Mouse (Mus musculus): ENCODE measurements around the gene Fgf8. TPM values are rescaled to one million over a fixed set of nuclear protein-coding genes. Genes with fewer than 3 reads are reported as not detected.

Fgf8 gene
- total RNA-seq, 2 experiments from 2014 or later, result not detected

DNA sequence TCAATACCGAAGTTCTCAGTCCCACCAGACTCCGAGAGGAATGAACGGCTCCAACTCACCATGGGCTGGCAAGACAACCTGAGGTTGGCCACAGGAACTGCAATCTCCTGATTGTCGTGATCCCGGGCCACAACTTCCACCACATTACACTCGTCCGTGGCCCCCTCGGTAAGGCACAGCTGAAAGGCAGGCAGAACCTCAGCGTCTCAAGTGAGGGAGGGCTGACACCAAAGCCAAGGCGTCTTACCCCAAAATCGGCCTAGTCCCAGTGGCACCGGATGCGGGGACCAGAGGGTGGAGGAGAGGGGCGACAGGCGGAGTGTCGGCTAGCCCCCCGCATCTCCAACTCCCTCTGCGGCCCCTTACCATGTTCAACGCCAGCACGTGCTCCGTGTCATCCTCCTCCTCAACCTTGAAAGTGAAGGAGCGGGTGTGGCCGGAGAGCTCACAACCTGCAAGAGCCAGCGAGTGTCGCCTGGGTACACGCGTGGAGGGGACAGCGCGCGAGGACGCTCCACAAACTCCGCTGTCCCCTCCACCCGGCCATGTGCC is 6.1 kb upstream of the Fgf8 start:
- peak in 1 of 2 experiments; percentile 32 for DNase-seq (ENCODE audit: low spot score in 2 of 2)

GRCm38 (mm10) chr19:45748206-45748605 is 5.5 kb upstream of the Fgf8 start:
- no peak for DNase-seq (ENCODE audit: low spot score in 2 of 2)

DNA sequence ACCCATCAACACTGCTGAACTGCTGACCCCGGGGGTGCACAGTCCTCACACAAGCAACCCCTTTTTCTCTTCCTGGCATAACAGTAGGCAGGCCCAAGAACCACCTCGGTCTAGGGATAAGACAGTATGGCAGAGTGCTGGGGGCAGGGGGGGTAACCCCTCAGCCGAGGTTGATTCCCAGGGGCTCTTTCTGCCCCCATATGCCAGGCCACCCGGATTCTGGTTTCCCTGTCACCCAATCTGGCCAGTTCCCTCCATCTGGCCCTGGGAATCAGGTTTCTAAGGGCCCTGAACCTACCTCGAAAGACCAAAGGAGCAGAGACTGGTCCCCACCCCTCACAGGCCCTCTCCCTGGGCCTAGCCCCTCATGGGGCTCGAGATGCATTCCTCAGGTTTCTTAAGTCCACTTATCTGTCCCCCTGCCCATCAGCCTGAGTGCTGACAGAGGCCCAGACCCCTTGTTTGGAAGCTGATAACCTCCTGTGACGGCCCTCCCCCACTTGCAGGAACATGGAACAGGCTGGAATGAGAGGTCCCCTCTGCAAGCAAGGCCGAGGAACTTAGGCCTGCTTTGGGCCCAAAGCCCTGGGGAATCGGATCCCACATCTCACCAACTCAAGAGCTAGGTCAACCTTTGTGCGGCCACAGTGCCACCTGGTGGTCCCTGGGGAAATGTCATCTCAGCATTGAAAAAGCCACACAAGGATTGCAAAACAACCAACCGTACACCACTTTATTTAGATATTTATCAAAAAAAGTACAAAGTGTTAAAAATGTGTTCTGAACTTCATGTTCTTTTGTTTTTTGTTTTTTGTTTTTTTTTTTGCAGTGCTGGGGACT is 4.5 kb upstream of the Fgf8 start:
- peak; percentile 74 to 94 for DNase-seq (ENCODE audit: low spot score in 2 of 2)

DNA sequence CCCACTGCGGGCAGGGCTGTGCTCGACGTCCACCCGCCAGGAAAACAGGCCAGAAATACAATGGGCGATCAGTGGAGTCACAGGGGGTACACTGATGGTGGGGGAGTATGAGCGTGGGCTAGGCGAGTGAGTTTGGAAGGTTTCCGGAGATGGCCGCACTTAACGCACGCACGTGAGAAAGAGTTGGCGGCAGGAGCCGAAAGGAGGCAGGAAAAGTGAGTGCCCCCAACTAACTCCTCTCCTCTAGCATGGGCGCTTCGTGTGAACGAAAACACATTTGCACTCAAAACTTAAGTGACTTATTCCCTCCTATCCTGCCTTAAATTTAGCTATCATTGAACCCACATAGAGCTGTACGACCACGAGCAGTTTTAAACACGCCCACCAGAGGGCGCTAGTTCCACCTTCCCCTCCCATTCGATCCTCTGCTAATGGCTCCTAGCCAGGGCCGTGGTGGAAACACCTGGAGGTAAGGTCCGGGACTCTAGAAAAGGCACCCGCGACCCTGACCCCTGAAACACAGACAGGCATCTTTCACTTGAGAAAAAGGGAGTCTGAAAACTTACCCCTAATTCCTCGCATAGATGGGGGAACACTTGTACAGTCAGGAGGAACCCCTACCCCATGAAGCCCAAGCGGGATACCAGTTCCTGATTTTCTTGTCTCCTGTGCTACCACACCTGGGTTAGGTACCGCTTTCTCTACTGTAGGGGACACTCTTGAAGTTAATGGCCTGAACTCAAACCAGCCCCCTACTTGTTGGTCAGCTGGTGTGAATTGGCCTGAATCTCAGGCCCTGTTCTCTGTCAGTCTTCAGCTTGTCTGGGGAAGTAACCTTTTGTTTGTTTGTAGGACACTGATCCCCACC is 3.7 kb upstream of the Fgf8 start:
- peak; percentile 64 to 86 for DNase-seq (ENCODE audit: low spot score in 2 of 2)

GRCm38 (mm10) chr19:45745344-45746152 is 2.8 kb upstream of the Fgf8 start:
- DNase-seq (ENCODE audit: low spot score in 2 of 2), result no peak

GRCm38 (mm10) chr19:45743619-45744018 is 904 bp upstream of the Fgf8 start:
- DNase-seq (ENCODE audit: low spot score in 2 of 2), result no peak

- no peak for DNase-seq (ENCODE audit: low spot score in 2 of 2)
Observed at GRCm38 (mm10) chr19:45742984-45743575, 365 bp upstream of the Fgf8 start.

GRCm38 (mm10) chr19:45741431-45742217 is 1.1 kb downstream of the Fgf8 start:
- DNase-seq (ENCODE audit: low spot score in 2 of 2), result no peak

- no peak for DNase-seq (ENCODE audit: low spot score in 2 of 2)
Observed at GRCm38 (mm10) chr19:45740817-45741216, 1.9 kb downstream of the Fgf8 start.

DNA sequence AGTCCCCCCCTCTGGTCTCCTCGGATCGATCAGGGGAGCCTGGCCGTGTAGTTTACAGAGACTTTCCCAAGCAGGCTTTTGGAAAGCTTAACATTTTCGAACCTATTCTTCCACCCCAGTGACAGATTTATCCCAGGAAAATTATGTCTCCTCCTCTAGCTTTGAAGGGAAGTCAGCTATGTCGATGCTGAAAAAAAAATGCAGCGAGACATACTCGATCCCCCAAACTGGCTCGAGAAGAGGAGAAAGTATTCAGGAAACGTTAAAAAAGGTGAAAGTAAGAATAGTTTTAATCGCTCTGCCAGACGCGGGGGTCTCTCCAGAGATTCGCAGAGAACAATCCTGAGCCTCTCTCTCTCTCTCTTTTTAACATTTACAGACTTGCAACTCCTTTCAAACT is 2.5 kb downstream of the Fgf8 start:
- DNase-seq (ENCODE audit: low spot score in 2 of 2), result no peak

DNA sequence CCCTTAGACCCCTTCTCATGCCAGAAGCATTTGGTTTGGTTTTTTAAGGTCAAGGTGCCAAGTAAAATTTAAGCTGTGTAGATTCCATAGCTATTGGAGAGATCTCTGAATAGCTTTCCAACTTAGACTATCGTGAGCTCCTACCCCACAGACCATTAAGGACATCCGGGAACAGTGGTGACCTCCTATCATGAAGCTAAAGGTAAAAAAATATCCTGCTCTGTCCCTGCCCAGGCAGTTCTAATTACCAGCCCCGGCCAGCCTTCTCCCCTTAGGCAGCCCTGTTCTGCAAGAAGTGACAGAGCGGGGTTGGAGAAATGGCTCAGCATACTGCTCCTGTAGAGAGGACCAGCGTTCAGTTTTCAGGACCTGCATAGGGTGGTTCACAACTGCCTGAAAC is 4.2 kb downstream of the Fgf8 start:
- no peak for DNase-seq (ENCODE audit: low spot score in 2 of 2)

DNA sequence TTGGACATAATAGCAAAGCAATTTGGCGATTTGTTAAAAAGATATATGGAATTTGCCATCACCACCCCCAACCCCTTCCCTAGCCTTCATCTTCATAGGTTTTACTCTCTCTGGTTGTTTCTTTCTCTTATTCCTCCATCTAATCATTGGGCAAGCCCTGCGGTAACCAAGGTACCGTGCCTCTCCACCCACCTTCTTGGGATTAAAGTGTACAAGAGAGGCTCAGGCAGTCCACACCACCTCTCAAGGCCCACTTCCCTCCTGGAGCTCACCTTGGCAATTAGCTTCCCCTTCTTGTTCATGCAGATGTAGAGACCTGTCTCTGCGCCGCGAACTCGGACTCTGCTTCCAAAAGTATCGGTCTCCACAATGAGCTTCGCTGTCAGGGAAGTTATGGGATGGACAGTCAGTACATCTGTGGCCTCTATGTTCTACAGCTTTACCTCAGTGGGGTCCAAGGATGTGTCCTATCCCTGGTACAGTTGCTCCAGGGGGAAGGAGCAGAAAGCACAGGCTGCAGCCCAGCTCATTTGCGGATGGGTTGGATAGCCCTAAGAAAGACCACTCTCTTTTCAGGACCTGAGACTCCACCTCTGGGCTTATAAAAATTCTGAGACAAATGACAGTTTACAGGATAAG is 4.8 kb downstream of the Fgf8 start:
- no peak for DNase-seq (ENCODE audit: low spot score in 2 of 2)

GRCm38 (mm10) chr19:45737208-45737845 is 5.4 kb downstream of the Fgf8 start:
- no peak for DNase-seq (ENCODE audit: low spot score in 2 of 2)

DNA sequence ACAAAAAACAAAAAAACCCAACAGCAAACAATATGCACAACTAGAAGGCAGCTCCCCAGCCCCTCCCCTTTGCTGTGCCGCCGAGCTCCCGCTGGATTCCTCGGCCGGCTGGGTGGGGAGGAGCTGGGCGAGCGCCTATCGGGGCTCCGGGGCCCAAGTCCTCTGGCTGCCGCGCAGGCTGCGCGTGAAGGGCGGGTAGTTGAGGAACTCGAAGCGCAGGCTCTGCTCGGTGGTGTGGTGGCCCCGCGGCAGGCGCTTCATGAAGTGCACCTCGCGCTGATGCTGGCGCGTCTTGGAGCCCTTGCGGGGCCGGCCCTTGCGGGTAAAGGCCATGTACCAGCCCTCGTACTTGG is 5.9 kb downstream of the Fgf8 start:
- DNase-seq (ENCODE audit: low spot score in 2 of 2), result no peak

DNA sequence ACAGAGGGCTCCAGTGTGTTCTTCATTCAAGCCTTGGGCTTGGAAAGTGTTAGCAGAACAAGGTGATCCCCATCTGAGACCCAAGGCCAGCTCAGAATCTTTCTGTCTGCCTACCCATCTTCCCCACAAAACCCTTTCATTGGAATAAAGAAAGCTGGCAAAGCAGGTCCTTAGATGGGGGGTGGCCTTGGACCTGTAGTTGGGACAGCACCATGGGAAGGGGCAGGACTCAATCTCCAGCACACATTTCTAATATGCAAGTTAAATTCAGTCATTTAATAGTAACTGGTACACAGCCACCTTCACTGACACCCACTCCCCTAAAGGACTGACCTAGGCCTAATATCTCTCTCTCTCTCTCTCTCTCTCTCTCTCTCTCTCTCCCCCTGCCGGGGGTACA is 6.5 kb downstream of the Fgf8 start:
- no peak for DNase-seq (ENCODE audit: low spot score in 2 of 2)

- no peak for DNase-seq (ENCODE audit: low spot score in 2 of 2)
Observed at GRCm38 (mm10) chr19:45734762-45735161, 8.0 kb downstream of the Fgf8 start.

DNA sequence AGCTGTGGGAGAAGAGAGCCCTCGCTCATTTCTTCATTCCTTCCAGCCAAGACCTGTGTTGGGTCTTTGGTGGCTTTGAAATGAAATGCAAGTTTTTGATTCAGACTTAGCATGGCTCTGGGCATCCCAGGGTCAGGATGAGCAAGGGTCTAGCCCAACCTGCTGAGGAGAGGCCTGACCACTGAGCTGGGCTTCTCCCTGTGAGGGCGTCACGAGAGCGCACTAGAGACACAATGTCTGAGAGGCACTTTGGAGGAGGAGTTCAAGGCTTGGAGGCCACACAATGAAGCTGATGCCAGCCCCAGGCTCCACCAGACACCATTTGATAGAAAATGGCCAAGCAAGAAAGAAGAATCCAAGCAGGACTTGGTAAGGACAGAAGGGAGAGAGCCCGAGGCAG is 8.5 kb downstream of the Fgf8 start:
- DNase-seq (ENCODE audit: low spot score in 2 of 2), result no peak

- no peak for DNase-seq (ENCODE audit: low spot score in 2 of 2)
Observed at GRCm38 (mm10) chr19:45733564-45733963, 9.2 kb downstream of the Fgf8 start.

DNA sequence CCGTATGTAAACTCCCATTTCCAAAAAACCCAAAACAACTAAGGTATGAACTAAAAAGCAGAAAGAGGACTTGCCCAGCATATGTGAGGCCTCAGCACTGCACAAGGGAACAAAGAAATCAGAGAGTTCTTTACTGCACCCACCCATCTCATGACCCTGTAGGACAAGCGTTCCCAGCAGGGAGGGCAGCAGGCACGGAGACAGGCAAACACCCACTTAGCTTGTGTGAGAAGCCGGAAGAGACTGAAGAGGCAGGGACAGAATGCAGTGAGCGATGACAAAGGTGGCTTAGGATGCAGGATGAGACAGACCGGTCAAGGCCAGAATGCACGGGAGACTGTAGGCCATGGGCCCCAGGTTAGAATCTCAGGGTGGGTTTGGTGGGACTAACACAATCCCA is 11.1 kb downstream of the Fgf8 start:
- no peak for DNase-seq (ENCODE audit: low spot score in 2 of 2)
